8 mouse cellular contexts compared by ENCODE assay signal in the genomic region with DNA sequence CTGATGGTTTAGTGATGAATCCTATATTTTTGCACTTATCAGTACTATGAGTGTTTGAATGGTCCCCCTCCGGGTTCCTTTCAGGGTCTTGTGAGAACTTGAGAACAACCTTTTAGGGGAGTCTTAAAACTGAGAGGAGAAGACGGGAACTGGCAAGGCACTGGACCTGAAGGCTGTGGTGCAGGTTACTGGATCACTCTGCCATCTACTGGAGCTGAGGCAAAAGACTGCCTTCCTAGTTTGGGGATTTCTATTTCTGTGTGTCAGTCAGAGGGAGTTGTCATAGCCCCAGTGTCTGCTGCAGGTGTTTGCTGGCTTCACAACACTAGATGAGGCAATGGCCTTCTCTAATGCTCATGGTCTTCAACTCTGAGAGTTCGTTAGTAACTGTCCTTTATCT.
DNase-seq lines count a peak whose midpoint lies in the region; TF ChIP-seq lines count a peak whose summit lies in the region.

No protein-coding gene starts in this region.

- no peaks in the 10 kb centered on the region for H3K4me1 ChIP-seq in lung, adult 2 months (ENCODE audit: control insufficient read depth, insufficient read depth, low read length)

- no peak overlapping the region for H3K4me3 ChIP-seq in lung, adult 2 months (replicated peaks; ENCODE audit: extremely low read depth, low read depth, low read length)

- no peak for TF ChIP-seq POLR2A in lung, adult 2 months (IDR thresholded peaks at IDR 0.05; ENCODE audit: borderline replicate concordance, extremely low read depth, low read depth, low read length)

- DNase-seq in lung, adult 2 months = no peak
- no peak for DNase-seq in lung, adult 18-20 months
- DNase-seq in cerebellum, adult 9-10 months = peak; percentile 31
- DNase-seq in frontal cortex, postnatal 10 days (ENCODE audit: low spot score in 2 of 2) = peak; percentile 12 to 25
- DNase-seq in left cerebral cortex, adult 8-10 months (ENCODE audit: low spot score in 2 of 2) = peak; percentile 18 to 28
- DNase-seq in testis, postnatal 14 days (ENCODE audit: low spot score) = peak; percentile 10
- no peak for DNase-seq in spleen, postnatal 10 days (ENCODE audit: low spot score in 2 of 2)
- no peak for DNase-seq in urinary bladder, postnatal 10 days (ENCODE audit: low spot score)

- WGBS in lung, adult 2 months = 40% methylated on average over 3 of the region's 3 CpGs

- TF ChIP-seq CTCF in lung, adult 2 months (IDR thresholded peaks at IDR 0.05; ENCODE audit: insufficient read depth, low read length) = 0 out of 2 replicates have a peak, but pooled peaks have one; percentile 21

Comparison
In these comparisons a context has a peak if more than half of its experiments do, and no peak if none do; other contexts are left out.
1. DNase-seq: peak in cerebellum, adult 9-10 months (single experiment), frontal cortex, postnatal 10 days (2 of 2), left cerebral cortex, adult 8-10 months (2 of 2) and testis, postnatal 14 days (single experiment); none in lung, adult 2 months (single experiment), lung, adult 18-20 months (0 of 2), spleen, postnatal 10 days (0 of 2) and urinary bladder, postnatal 10 days (single experiment).